Mouse (Mus musculus): Measurements from ENCODE around the gene Kansl2. TPM values are rescaled to one million over a fixed set of nuclear protein-coding genes. Genes with fewer than 3 reads are reported as not detected.
"Not testable (repeated sequence)": the region's sequence is repeated elsewhere in the genome, so short reads cannot be mapped to it uniquely, and the experiment has no call there.

Kansl2 gene
- polyA plus RNA-seq, 1 experiment from 2014 or later: 42.3 TPM

DNA sequence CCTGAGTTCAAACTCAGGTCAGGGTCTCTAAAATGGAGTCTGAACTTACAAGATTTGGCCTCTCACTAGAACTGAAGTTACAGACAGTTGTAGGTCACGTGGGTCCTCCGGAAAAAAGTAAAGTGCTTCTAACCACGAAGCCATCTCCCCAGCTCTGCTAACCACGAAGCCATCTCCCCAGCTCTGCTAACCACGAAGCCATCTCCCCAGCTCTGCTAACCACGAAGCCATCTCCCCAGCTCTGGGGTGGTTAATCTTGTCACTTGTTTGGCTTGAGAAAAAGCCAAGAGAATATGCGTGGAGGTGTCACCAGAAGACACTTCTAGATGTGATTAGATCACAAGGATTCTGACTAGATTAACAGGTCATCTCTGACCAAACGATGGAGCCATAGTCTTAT is 19.9 kb downstream of the Kansl2 start:
- H3K9me3 ChIP-seq (ENCODE audit: control insufficient read depth): no peaks in the 10 kb centered on the region
- no peak for ATAC-seq
- no peak overlapping the region for H3K27ac ChIP-seq (ENCODE audit: low read depth, low read length)
- no peaks in the 10 kb centered on the region for H3K36me3 ChIP-seq (ENCODE audit: control insufficient read depth, insufficient read depth)
- H3K9ac ChIP-seq (ENCODE audit: low read depth, low read length): no peak overlapping the region
- H3K27me3 ChIP-seq (replicated peaks; ENCODE audit: control insufficient read depth, insufficient read depth, low read length): peaks cover 7% of the 10 kb centered on the region; the same call in 1 of the 2 replicates
- no peak overlapping the region for H3K4me3 ChIP-seq (ENCODE audit: low read depth, low read length)
- 83% methylated on average over 8 of the region's 8 CpGs for WGBS
- TF ChIP-seq CTCF (IDR thresholded peaks at IDR 0.05; ENCODE audit: low read depth): no peak
- H3K4me1 ChIP-seq (replicated peaks; ENCODE audit: control insufficient read depth, insufficient read depth, low read length): no peaks in the 10 kb centered on the region
- H3K4me2 ChIP-seq (replicated peaks; ENCODE audit: low read depth): no peak overlapping the region

DNA sequence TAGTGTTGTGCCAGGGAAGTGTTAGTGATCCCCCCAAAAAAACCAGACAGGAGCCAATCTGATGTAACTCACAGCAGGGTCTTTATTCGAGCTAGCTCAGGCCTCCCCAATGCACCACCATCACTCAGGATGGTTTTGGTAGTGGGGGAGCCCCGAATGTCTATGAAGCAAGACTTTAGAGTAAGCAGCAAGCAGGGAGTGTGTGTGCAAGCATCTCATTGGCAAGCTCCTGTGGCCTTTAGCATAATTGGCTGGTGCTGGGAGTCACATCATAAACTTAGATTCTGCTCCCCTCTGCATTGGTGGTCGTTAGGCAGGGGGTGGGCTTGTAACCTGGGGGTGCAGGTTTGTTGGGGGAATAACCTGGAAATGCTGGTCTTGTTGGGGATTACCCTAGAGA is 20.4 kb downstream of the Kansl2 start:
- H3K27ac ChIP-seq (ENCODE audit: low read depth, low read length); H3K36me3 ChIP-seq (ENCODE audit: control insufficient read depth, insufficient read depth); H3K4me2 ChIP-seq (replicated peaks; ENCODE audit: low read depth); H3K4me3 ChIP-seq (ENCODE audit: low read depth, low read length); ATAC-seq; H3K9me3 ChIP-seq (ENCODE audit: control insufficient read depth); H3K27me3 ChIP-seq (replicated peaks; ENCODE audit: control insufficient read depth, insufficient read depth, low read length); H3K9ac ChIP-seq (ENCODE audit: low read depth, low read length); H3K4me1 ChIP-seq (replicated peaks; ENCODE audit: control insufficient read depth, insufficient read depth, low read length): not testable (repeated sequence)
- WGBS: 61% methylated on average over 3 of the region's 3 CpGs

DNA sequence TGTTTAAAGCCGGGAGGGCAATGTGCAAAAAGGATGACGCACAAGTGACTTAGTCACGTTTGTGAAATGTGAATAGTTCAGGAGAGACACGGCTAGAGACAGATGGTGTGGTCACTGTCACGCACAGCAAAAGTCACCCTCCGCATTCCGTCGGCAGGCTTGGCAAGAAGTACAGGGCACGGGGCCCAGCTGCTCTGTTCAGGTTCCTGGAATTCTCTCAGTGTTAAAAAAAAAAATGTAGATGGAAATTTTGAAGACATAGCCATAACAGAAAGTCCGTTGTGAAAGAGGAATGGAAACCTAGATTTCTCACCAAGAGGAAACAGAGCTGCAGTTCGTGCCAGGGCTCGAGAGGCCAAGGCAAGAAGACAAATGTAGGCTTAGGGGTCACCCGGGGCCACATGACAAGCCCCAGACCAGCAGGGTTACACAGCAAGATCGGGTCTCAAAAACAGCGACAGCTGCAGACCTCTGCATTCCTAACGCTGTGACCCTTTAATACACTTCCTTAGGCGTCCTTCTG is 21.2 kb downstream of the Kansl2 start:
- no peak for TF ChIP-seq CTCF (IDR thresholded peaks at IDR 0.05; ENCODE audit: low read depth)
- no peaks in the 10 kb centered on the region for H3K9me3 ChIP-seq (ENCODE audit: control insufficient read depth)
- H3K4me3 ChIP-seq (ENCODE audit: low read depth, low read length): no peak overlapping the region
- WGBS: 38% methylated on average over 17 of the region's 17 CpGs
- H3K27ac ChIP-seq (ENCODE audit: low read depth, low read length): peak overlapping the region; percentile 28; the same call in 1 of the 2 replicates
- H3K9ac ChIP-seq (ENCODE audit: low read depth, low read length): no peak overlapping the region
- H3K4me2 ChIP-seq (replicated peaks; ENCODE audit: low read depth): no peak overlapping the region; the same call in 1 of the 2 replicates
- H3K4me1 ChIP-seq (replicated peaks; ENCODE audit: control insufficient read depth, insufficient read depth, low read length): no peaks in the 10 kb centered on the region
- H3K36me3 ChIP-seq (ENCODE audit: control insufficient read depth, insufficient read depth): no peaks in the 10 kb centered on the region
- peaks cover 7% of the 10 kb centered on the region; the same call in 1 of the 2 replicates for H3K27me3 ChIP-seq (replicated peaks; ENCODE audit: control insufficient read depth, insufficient read depth, low read length)
- no peak for ATAC-seq

DNA sequence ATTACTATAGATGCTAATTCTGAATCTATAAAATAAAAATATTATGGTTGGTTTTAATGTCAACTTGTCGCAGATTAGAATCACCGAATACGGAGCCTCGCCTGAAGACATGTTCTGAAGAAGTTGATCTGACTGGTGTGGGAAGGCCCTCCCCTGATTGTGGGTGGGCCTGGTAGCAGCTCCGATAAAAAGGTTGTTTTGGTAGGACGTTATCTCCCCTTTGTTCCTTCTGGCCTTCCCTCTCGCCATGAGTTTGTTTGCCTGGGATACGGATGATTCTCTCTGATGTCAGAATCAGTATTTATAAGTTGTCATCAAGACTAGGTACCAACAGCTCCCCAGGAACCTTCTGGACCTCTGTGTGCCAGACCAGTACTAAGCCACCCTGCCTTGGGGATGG is 21.8 kb downstream of the Kansl2 start:
- H3K9me3 ChIP-seq (ENCODE audit: control insufficient read depth): no peaks in the 10 kb centered on the region
- H3K9ac ChIP-seq (ENCODE audit: low read depth, low read length): no peak overlapping the region
- no peak overlapping the region for H3K4me3 ChIP-seq (ENCODE audit: low read depth, low read length)
- TF ChIP-seq CTCF (IDR thresholded peaks at IDR 0.05; ENCODE audit: low read depth): no peak
- WGBS: 56% methylated on average over 8 of the region's 8 CpGs
- no peaks in the 10 kb centered on the region for H3K4me1 ChIP-seq (replicated peaks; ENCODE audit: control insufficient read depth, insufficient read depth, low read length)
- H3K36me3 ChIP-seq (ENCODE audit: control insufficient read depth, insufficient read depth): no peaks in the 10 kb centered on the region
- no peak overlapping the region for H3K27ac ChIP-seq (ENCODE audit: low read depth, low read length)
- no peak for ATAC-seq
- peaks cover 7% of the 10 kb centered on the region; the same call in 1 of the 2 replicates for H3K27me3 ChIP-seq (replicated peaks; ENCODE audit: control insufficient read depth, insufficient read depth, low read length)
- no peak overlapping the region for H3K4me2 ChIP-seq (replicated peaks; ENCODE audit: low read depth)

DNA sequence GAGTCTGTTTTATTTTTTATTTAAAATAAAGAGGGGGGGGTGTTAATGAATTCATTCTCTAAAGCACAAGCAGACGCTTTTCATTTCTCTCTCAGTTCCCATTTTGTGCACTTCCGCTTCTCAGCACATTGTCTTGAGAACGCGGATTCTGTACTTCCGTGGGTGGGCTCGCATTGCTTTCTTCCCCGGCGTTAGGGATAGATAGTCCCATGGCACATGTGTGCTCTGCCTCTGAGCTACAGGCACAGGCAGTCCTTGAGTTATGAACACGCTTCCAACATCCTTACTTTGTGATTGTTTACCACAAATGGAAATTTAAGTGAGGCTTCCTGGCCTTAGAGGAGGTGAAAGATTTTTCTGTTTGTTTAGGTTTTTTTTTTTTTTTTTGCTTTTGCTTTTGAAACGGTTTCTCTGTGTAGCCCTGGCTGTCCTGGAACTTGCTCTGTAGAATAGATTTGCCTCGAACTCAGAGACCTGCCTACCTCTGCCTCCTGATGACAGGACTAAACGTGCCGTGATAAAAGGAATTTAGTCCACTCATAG is 22.6 kb downstream of the Kansl2 start:
- 72% methylated on average over 13 of the region's 13 CpGs for WGBS
- H3K27ac ChIP-seq (ENCODE audit: low read depth, low read length): no peak overlapping the region
- no peaks in the 10 kb centered on the region for H3K4me1 ChIP-seq (replicated peaks; ENCODE audit: control insufficient read depth, insufficient read depth, low read length)
- peaks cover 7% of the 10 kb centered on the region; the same call in 1 of the 2 replicates for H3K27me3 ChIP-seq (replicated peaks; ENCODE audit: control insufficient read depth, insufficient read depth, low read length)
- no peaks in the 10 kb centered on the region for H3K36me3 ChIP-seq (ENCODE audit: control insufficient read depth, insufficient read depth)
- no peak for ATAC-seq
- no peak for TF ChIP-seq CTCF (IDR thresholded peaks at IDR 0.05; ENCODE audit: low read depth)
- no peak overlapping the region for H3K9ac ChIP-seq (ENCODE audit: low read depth, low read length)
- H3K9me3 ChIP-seq (ENCODE audit: control insufficient read depth): no peaks in the 10 kb centered on the region
- no peak overlapping the region for H3K4me3 ChIP-seq (ENCODE audit: low read depth, low read length)
- peak overlapping the region; percentile 49 for H3K4me2 ChIP-seq (replicated peaks; ENCODE audit: low read depth)

DNA sequence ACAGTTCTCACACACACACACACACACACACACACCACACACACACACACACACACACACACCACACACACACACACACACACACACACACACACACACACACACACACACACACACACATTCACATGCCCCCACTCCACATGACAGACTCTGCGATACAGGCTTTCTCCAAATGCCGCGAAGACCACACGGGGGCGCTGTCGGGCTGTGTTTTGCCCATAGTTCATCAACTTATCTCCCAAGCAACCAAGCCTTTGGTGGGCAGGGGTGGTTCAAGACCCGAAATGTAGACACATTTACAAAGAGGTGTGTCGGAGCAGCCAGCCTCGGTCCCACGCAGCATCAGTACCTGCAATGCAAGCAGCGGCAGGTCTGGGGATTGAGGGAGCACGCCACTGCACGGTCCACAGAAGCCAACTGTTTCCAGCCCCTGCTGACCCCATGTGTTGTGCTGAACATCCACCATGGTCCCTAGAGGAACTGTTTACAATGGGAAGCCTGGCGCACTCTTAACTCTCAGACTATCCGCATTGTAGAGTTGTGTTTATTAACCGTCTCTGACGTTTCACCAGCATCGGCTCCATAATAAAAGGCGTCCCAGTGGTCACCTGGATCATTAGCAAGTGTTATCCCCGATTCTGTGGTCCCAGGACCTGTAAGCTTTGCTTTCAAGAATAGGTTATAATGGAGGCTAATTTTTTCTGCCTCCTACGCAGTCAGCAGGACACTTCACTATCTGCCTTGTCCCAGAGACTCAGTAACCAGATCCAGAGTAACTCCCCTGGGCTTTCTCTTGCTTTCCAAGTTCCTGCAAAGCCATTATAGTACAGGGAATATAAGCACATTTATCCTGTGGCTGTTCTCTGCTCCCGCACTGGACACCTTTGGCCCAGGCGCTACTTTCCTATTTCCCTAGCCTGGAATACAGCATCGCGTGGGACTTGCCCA is 23.4 kb downstream of the Kansl2 start:
- WGBS: 22% methylated on average over 25 of the region's 25 CpGs
- Histone ChIP-seq H3K27me3 (replicated peaks; ENCODE audit: control insufficient read depth, insufficient read depth, low read length) (peaks cover 7% of the 10 kb centered on the region; the same call in 1 of the 2 replicates), H3K4me1 (replicated peaks; ENCODE audit: control insufficient read depth, insufficient read depth, low read length) (no peaks in the 10 kb centered on the region), H3K4me2 (replicated peaks; ENCODE audit: low read depth) (peak overlapping the region; percentile 49), H3K9me3 (ENCODE audit: control insufficient read depth) (no peaks in the 10 kb centered on the region), H3K9ac (ENCODE audit: low read depth, low read length) (no peak overlapping the region), H3K36me3 (ENCODE audit: control insufficient read depth, insufficient read depth) (no peaks in the 10 kb centered on the region), H3K4me3 (ENCODE audit: low read depth, low read length) (no peak overlapping the region), H3K27ac (ENCODE audit: low read depth, low read length) (no peak overlapping the region)
- TF ChIP-seq CTCF (IDR thresholded peaks at IDR 0.05; ENCODE audit: low read depth): peak; percentile 89
- no peak for ATAC-seq
